Mouse (Mus musculus) ES-Bruce4 (cell line): ENCODE measurements around the gene Tiprl.

ENCODE experiments used
- CTCF ChIP-seq: IDR thresholded peaks from one replicate; pipeline ENCODE4 v1.8.1; 2011; ENCODE audit warnings: low read depth, low read length
- EP300 ChIP-seq: IDR thresholded peaks from 2 replicates; pipeline ENCODE4 v1.6.1; 2011; ENCODE audit warnings: low read depth, low read length; ENCODE audit not compliant: insufficient read depth
- POLR2A ChIP-seq: IDR thresholded peaks from one replicate; pipeline ENCODE4 v1.8.1; 2011; ENCODE audit warnings: low read length; ENCODE audit not compliant: insufficient read depth

DNA sequence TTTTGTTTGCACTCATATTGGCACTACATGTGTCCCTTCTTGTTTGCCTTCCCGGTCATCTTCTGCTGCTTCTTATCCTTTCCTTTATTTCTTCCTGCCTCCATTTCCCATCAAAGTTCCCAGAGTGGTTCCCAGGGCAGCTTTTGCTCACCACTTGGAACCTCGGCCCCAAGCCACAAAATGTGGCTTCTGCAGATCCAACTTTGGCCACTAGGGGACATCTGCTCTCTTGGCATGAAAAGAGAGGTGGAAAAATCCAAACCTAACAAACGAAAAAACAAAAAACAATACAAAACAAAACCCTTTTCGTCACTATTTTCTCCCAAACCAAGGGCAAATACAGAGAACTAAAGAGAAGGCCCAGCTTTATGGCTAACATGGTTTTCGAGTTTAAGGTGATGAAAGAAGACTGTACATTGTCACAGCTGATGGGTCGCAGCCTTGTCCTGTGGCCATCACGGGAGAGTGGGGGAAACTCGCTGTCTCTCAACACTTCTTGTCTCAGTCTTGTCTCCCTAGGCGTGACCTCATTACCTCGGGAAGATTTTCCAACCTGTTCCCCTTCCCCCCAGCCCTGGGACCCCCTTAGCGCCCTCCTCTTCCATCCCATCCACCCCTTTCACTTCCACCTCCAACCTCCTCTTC, 15.4 kb upstream of the Tiprl start:
- TF ChIP-seq EP300 (no peak), CTCF (peak; percentile 53), POLR2A (no peak)
